Mouse (Mus musculus) hindbrain, embryonic 14.5 days (tissue): ENCODE results near the gene Gm10439. TPM values are rescaled to one million over a fixed set of nuclear protein-coding genes. Genes with fewer than 3 reads are reported as not detected.
"Not testable (repeated sequence)": the region's sequence is repeated elsewhere in the genome, so short reads cannot be mapped to it uniquely, and the experiment has no call there.

ENCODE experiments used
- ATAC-seq: fragments of 200-750 bp; cut with Nextera tagmentation; 2 replicates; pipeline ENCODE4 v1.8.0; 2017; ENCODE audit warnings: moderate number of reproducible peaks, mild to moderate bottlenecking, moderate TSS enrichment, moderate library complexity; ENCODE audit not compliant: low FRiP score
- DNase-seq: peaks from one replicate; pipeline ENCODE4 v3.0.0-alpha.2; 2015; ENCODE audit warnings: low spot score
- H3K27ac ChIP-seq: fragments of 300-500 bp; sonication (generic); 2 replicates; pipeline ENCODE4 v1.5.1; 2014; ENCODE audit warnings: mild to moderate bottlenecking, moderate library complexity
- H3K27me3 ChIP-seq: fragments of 300-500 bp; sonication (generic); 2 replicates; pipeline ENCODE4 v1.6.1; 2014; ENCODE audit warnings: mild to moderate bottlenecking, low read length, mixed read lengths; ENCODE audit not compliant: control insufficient read depth, insufficient read depth
- H3K36me3 ChIP-seq: fragments of 300-500 bp; sonication (generic); replicated peaks from 2 replicates; pipeline ENCODE4 v1.6.1; 2014; ENCODE audit not compliant: control insufficient read depth, insufficient read depth
- H3K4me1 ChIP-seq: fragments of 300-500 bp; sonication (generic); replicated peaks from 2 replicates; pipeline ENCODE4 v1.6.1; 2014; ENCODE audit warnings: antibody characterized with exemption, low read length, mixed read lengths; ENCODE audit not compliant: control insufficient read depth, insufficient read depth
- H3K4me2 ChIP-seq: fragments of 300-500 bp; sonication (generic); replicated peaks from 2 replicates; pipeline ENCODE4 v1.6.1; 2014; ENCODE audit warnings: mild to moderate bottlenecking, moderate library complexity
- H3K4me3 ChIP-seq: fragments of 300-500 bp; sonication (generic); replicated peaks from 2 replicates; pipeline ENCODE4 v1.5.1; 2014; ENCODE audit warnings: mild to moderate bottlenecking, low read length
- H3K9ac ChIP-seq: fragments of 300-500 bp; sonication (generic); 2 replicates; pipeline ENCODE4 v1.6.1; 2014
- H3K9me3 ChIP-seq: fragments of 300-500 bp; sonication (generic); 2 replicates; pipeline ENCODE4 v1.6.1; 2016; ENCODE audit warnings: low read length; ENCODE audit not compliant: control insufficient read depth
- WGBS: fragments of 180-500 bp; shearing (Covaris S2); extraction: QIAGEN DNeasy Blood & Tissue Kit; methylation state at CpG from one replicate; pipeline ENCODE4 v1.1.7; 2014; 5-methylcytosine and 5-hydroxymethylcytosine counted together
- polyA plus RNA-seq: library from polyadenylated mRNA; unstranded; fragments of >200 nt; fragmentation: Nextera tagmentation; extraction: Ambion mirVana; gene quantifications from 2 replicates; pipeline ENCODE4 v1.2.1, GENCODE M21; 2014

The Gm10439 gene
- not detected in 2 replicates for polyA plus RNA-seq

DNA sequence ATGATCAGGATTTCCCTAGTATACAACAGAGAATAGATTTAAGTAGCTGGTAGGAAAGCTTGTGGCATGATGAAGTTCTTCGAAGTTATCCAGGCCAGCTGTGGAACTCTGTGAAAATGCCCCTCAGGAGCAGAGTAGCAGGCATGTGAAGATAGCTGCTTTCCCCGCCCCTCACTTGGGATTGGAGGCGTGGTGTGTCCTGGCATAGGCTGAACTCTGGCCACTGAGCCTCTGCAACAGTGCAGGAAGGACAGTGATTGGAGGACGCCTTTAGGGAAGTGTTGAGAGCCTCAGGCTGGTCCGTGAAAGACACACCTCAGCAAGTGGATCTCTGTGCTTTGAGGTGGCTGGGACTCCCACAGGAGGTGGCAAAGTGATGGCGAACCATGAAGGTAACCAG is at the start of gene Gm10439:
Gene Gm10439, plus strand, starts transcription at position 301 of the 400 bp plus-strand sequence.
- H3K27me3 ChIP-seq, H3K4me3 ChIP-seq, ATAC-seq, H3K36me3 ChIP-seq, H3K9ac ChIP-seq, DNase-seq, H3K9me3 ChIP-seq, H3K4me2 ChIP-seq, H3K27ac ChIP-seq, H3K4me1 ChIP-seq: not testable (repeated sequence)
- WGBS, result no CpG with 5 or more reads among the region's 6 CpGs

Other genes starting within 250 kb of the Gm10439 start
- gene Gm15085, start 147.0 kb upstream of the Gm10439 start, polyA plus RNA-seq, result not detected in 2 replicates
- not detected in 2 replicates for gene Gm15097, start 189.9 kb downstream of the Gm10439 start, polyA plus RNA-seq